Mouse (Mus musculus) embryo, embryonic 10 days (tissue): ENCODE results near the gene C1qbp.

Experiments used
- DNase-seq: peaks from one replicate; pipeline ENCODE4 v3.0.0-alpha.2; 2015; ENCODE audit warnings: low spot score

The C1qbp gene

GRCm38 (mm10) chr11:70973947-70974346 is 8.9 kb downstream of the C1qbp start:
- DNase-seq = peak; percentile 36

GRCm38 (mm10) chr11:70972586-70972985 is 10.2 kb downstream of the C1qbp start:
- no peak for DNase-seq

- peak; percentile 33 for DNase-seq
Observed at GRCm38 (mm10) chr11:70970560-70971540, 12.0 kb downstream of the C1qbp start.

- DNase-seq = peak; percentile 97
Observed at GRCm38 (mm10) chr11:70969821-70970559, 12.8 kb downstream of the C1qbp start, which contains the start of the genes Nup88 and Rpain. Gene Nup88 (minus strand): TSS chr11:70969973. Gene Rpain (plus strand): TSS chr11:70970213.

- peak; percentile 59 for DNase-seq
Observed at GRCm38 (mm10) chr11:70969271-70969794, 13.5 kb downstream of the C1qbp start.

DNA sequence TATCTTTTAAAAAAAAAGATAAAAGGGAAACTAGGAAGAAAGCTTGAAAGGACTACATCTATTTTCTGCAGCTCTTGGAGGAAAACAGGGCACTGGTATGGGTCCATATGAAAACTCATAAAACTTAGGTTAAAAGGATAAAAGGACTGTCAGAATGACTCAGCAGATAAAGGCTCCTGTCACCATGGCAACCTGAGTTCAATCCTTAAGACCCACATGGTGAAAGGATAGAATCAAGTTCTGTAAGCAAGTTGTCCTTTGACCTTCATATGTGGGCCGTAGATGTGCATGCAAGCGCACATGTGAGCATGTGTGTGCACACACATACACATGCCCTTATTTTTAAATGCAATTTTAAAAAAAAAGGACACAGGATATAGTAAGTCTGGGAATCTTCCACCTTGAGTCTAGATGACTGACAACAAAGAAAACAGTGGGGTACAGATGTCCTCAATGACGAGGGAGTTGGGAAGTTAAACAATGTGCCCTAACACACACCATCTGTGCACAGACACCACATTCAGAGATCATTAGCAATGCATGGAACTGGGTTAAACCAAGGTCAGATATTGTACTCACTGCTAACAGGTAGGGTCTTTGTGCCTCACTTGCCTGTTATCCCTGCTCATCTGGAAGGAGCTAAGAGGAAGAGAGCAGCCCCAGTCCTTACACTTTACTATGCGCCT is 18.5 kb downstream of the C1qbp start:
- peak; percentile 32 for DNase-seq

DNA sequence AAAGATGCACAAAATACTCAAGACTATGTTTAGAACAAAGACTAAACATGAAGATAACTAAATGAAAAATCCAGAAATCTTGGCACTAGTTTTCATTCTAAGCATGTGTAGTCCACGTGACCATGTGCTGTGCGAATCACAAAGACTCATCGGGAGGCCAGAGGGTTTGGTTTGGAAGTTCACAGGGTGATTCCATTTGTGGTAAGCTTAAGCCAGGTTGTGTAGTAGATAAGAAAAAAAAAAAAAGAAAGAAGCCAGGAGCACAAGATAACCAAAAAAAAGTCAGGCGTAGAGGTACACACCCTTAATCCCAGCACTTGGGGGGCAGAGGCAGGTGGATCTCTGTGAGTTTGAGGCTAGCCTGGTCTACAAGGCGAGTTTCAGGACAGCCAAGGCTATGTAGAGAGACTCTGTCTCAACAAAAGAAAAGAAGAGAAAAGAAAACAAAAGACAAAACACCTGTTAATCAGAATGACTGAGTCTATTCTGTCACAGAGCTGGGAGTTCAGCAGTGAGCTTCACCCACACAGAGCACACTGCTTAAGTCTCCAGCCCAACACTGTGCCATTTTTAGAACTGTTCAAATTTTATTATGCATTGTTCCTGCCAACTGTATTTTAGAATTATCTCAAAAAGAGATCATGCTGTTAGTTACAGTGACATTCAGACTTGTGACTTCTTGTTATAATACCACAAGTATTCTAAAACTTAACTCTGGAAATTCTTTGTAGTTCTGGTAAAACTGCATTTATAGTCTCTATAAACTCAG is 21.9 kb downstream of the C1qbp start:
- no peak for DNase-seq

DNA sequence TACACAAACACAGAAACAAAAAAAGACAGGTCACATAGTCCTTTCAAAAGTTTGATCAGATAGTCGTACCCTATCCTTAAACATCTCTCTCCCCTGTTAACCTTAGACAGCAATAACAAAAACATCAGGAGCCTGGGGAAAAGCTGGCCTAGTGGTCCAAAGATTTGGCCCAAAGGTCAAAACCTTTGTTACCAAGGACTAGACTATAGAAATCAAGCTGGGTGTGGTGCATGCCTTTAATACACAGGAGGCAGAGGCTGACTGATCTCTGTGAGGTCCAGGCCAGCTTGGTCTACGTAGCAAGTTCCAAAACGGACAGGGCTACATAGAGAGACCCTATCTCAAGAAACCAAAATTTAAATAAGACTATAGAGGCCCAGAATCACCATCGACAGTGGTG is 28.1 kb downstream of the C1qbp start:
- DNase-seq = no peak

DNA sequence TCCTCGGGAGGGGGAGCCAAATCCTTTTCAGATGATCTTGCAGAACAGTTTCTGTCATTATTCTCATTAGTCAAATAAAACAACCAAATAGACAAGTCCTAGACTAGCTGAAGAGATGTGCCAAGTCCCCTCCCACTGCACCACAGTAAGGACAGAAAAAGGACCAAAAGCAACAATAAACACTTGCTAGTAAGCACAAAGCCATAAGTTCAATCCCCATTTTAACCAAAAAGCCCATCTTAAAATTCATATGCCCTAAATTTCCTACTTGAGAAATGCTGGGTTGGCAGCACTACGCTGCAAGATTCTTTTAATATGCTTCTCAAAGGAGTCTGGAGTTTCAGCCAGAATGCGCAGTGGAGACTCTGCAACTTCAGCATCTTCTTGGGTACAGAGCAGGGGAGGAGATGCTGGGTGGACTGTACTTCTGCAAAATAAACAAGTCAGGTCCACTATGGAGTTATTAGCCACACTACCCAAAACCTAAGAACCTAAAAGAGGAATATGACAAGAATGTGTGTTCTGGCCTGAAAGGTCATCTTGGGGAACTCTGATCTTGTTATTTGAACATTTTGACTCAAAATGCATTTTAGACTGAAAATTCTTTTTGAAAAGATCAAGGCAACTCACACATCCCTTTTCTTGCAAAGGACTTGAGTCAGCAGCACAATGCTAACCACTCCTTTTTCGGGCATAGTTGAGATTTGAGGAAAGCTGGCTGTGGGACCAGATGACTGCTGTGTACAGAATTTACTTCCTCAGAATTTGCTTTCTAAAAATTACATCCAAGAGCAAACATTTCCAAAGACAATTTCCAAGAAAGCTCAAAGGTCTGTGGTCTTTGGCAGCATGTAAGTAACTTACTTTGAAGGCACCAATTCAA is 37.6 kb downstream of the C1qbp start:
- DNase-seq = no peak

DNA sequence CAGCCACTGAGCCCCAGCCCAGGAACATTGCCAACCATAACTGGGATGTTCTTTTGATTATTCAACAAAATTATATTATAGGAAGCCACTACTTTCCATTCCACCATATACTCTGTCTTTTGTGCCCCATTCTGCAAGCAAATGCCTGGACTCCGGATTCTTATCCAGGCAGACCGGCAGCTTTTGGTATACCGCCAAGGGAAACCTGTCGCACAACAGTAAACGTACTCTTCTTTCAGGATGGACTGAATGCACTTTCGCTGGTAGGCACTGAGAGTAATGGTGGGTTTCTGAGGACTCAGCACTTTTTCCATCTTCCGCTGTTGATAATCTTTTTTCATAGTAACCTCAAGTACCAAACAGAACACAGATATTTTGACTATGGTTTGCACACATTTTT is 39.2 kb downstream of the C1qbp start:
- DNase-seq = no peak

DNA sequence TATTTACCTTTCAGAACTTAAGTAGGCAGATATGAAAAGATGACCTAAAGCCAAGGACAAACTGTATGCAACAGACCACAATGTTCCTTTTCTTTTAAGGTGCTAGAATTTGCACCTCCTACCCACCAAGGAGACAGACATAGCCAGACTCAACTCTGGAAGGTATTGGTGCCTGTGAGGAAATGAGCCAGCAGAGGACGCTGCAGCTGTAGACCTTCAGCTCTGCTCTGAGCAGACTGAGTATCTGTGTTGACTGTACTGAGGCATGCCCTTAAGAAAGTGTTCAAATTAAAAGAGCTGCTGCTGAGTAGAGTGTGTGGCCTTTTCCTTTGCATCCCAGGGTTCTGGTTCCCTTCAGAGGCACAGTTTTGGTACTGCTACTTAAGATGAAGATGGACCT is 40.2 kb downstream of the C1qbp start:
- DNase-seq = no peak

DNA sequence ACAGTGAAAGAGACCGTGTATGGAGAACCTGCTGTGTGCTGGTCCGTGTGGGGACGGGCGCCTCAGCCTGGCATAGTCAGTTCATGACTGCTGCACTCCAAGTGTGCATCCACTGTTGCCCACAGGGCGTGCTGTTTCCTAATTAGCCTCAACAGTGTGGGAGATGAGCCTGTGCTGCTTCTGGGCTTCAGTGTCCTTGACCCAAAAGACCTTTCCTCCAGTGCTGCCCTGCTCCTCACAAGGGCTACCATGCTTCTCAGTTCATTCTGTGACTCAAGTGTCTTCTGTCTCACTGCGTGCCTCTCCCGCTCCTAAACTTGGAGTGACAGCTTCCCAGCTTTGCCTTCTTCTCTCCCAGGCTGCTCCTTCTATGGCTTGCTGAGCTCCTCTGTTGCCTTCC is 47.5 kb downstream of the C1qbp start:
- DNase-seq = no peak

GRCm38 (mm10) chr11:70931461-70931860 is 51.4 kb downstream of the C1qbp start:
- DNase-seq = no peak
